Mouse (Mus musculus) c-Kit-positive CD71-positive TER-119-negative erythroid progenitor cells, embryonic 14.5 days (primary cell): ENCODE results near the gene Odf3b.

ENCODE experiments used
- DNase-seq: peaks from one replicate; pipeline ENCODE4 v3.0.0-alpha.2; 2013; ENCODE audit warnings: low read depth

Gene Odf3b

GRCm38 (mm10) chr15:89378831-89379401 lies at the start of gene Odf3b:
Gene Odf3b (minus strand): TSS chr15:89379282.
- no peak for DNase-seq

GRCm38 (mm10) chr15:89428136-89428790 lies 49.2 kb upstream of the Odf3b start:
- no peak for DNase-seq

- DNase-seq = no peak
Observed at GRCm38 (mm10) chr15:89426716-89427115, 47.6 kb upstream of the Odf3b start.

- DNase-seq = no peak
Observed at GRCm38 (mm10) chr15:89425711-89426121, 46.6 kb upstream of the Odf3b start, which contains the start of gene Cpt1b. Gene Cpt1b (minus strand): TSS chr15:89425863.

GRCm38 (mm10) chr15:89424621-89425020 lies 45.5 kb upstream of the Odf3b start:
- DNase-seq = no peak

GRCm38 (mm10) chr15:89421938-89422337 lies 42.9 kb upstream of the Odf3b start:
- DNase-seq = no peak

GRCm38 (mm10) chr15:89415282-89415681 lies 36.2 kb upstream of the Odf3b start:
- no peak for DNase-seq

GRCm38 (mm10) chr15:89410118-89410517 lies 31.0 kb upstream of the Odf3b start, which contains the start of gene Syce3:
Gene Syce3 (minus strand): TSS chr15:89410503.
- no peak for DNase-seq

GRCm38 (mm10) chr15:89406691-89407090 lies 27.6 kb upstream of the Odf3b start:
- DNase-seq = no peak

- no peak for DNase-seq
Observed at GRCm38 (mm10) chr15:89404831-89405623, 25.9 kb upstream of the Odf3b start.

- DNase-seq = no peak
Observed at GRCm38 (mm10) chr15:89402471-89402870, 23.4 kb upstream of the Odf3b start.

GRCm38 (mm10) chr15:89399716-89400115 lies 20.6 kb upstream of the Odf3b start:
- no peak for DNase-seq

- DNase-seq = no peak
Observed at GRCm38 (mm10) chr15:89398146-89398545, 19.1 kb upstream of the Odf3b start.

GRCm38 (mm10) chr15:89396883-89397282 lies 17.8 kb upstream of the Odf3b start:
- DNase-seq = no peak

- no peak for DNase-seq
Observed at GRCm38 (mm10) chr15:89390081-89390480, 11.0 kb upstream of the Odf3b start.

GRCm38 (mm10) chr15:89387127-89387526 lies 8.0 kb upstream of the Odf3b start:
- DNase-seq = no peak

GRCm38 (mm10) chr15:89384617-89385016 lies 5.5 kb upstream of the Odf3b start, which contains the start of gene Klhdc7b:
Gene Klhdc7b (plus strand): TSS chr15:89384917.
- no peak for DNase-seq

GRCm38 (mm10) chr15:89379429-89379828 lies 347 bp upstream of the Odf3b start:
- DNase-seq = peak; percentile 62

GRCm38 (mm10) chr15:89377938-89378828 lies 899 bp downstream of the Odf3b start:
- no peak for DNase-seq

- DNase-seq = no peak
Observed at GRCm38 (mm10) chr15:89377362-89377761, 1.7 kb downstream of the Odf3b start.

- DNase-seq = no peak
Observed at GRCm38 (mm10) chr15:89376957-89377356, 2.1 kb downstream of the Odf3b start, which contains the start of gene Tymp. Gene Tymp (minus strand): TSS chr15:89377039.

GRCm38 (mm10) chr15:89376040-89376439 lies 3.0 kb downstream of the Odf3b start:
- no peak for DNase-seq
